Mouse (Mus musculus) erythroblast, adult 5-6 weeks (primary cell): ENCODE measurements around the gene Tmem189. TPM values are rescaled to one million over a fixed set of nuclear protein-coding genes. Genes with fewer than 3 reads are reported as not detected.
"Not testable (repeated sequence)": the region's sequence is repeated elsewhere in the genome, so short reads cannot be mapped to it uniquely, and the experiment has no call there.

Source experiments
- ATAC-seq: replicated peaks from 2 replicates; pipeline ENCODE4 v1.8.0; 2016; ENCODE audit warnings: moderate number of reproducible peaks, mild to moderate bottlenecking, moderate TSS enrichment, inconsistent platforms; ENCODE audit not compliant: poor library complexity, low FRiP score, severe bottlenecking
- total RNA-seq, 2 experiments: library from RNA; stranded (forward) in 1 of 2; stranded (reverse) in 1 of 2; fragments of 150-400 nt in 1 of 2; fragments of 200-764, 138-1000 nt in 1 of 2; gene quantifications; 2 replicates each; pipeline versions ENCODE4 v1.2.3 to v1.2.4; 2015 to 2017; ENCODE audit warnings: low replicate concordance in 2 of 2

Tmem189 gene
- total RNA-seq, 2 experiments from 2014 or later: 20.8 to 52.9 TPM

- ATAC-seq: no peak
These were observed 30.3 kb downstream of the Tmem189 start for GRCm38 (mm10) chr2:167659177-167659846.

DNA sequence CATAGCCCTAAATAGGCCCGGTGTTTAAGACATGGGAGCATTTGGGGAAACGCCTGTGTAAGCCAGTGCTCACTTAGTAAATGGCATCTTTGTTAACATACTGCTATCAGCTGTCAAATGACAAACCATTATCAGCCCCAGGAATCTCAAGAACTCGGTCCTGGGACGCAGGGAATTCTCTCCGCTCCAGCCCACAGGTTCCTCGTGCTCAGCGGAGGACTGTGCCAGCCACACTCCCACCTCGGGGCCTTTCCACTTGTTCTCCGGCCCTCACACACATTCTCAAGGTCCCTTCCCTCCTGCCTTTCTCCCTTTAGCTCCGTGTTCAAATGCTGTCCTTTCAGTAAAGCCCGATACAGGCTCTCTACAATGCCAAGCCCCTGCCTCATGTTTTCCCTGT is 30.9 kb downstream of the Tmem189 start:
- no peak for ATAC-seq

- ATAC-seq: no peak
These were observed 31.6 kb downstream of the Tmem189 start for GRCm38 (mm10) chr2:167657973-167658372.

DNA sequence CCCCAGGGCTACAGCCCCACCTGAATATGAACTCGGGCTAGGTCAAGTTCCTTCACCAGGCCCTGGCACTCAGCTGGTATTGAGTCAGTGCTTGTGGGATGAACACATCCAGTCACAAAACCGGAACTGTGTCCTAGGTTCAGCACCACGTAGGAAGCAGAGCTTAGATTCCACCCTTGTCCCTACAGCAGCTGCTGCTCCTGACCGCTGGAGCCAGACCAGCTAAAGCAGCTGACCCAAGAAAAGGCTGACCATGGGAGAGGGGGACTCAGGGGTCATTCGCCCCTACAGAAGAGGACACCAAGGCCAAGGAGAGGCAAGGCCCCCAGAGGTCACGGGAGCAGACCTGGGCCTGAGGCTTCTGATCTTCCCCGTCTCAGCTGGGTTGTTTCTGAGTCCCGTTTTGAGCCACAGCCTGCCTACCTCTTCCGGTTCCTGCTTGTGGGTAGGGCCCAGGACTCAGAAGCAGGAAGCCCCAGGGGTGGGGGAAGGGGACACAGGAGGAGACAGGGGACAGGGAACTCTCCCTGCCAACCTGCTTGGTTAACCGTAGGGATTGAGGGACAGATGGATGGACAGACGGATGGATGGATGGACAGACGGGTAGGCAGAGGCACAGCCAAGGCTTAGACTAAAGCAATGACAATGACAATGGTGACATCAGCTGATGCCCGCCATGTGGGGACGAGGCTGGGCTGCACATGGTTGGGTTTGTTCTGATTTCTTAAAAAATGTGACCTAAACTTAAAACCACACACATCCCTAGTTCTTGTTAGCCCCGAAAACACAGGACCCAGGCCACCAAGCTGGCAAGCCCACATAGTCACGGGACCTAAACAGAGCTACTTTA is 32.8 kb downstream of the Tmem189 start:
- ATAC-seq: no peak

DNA sequence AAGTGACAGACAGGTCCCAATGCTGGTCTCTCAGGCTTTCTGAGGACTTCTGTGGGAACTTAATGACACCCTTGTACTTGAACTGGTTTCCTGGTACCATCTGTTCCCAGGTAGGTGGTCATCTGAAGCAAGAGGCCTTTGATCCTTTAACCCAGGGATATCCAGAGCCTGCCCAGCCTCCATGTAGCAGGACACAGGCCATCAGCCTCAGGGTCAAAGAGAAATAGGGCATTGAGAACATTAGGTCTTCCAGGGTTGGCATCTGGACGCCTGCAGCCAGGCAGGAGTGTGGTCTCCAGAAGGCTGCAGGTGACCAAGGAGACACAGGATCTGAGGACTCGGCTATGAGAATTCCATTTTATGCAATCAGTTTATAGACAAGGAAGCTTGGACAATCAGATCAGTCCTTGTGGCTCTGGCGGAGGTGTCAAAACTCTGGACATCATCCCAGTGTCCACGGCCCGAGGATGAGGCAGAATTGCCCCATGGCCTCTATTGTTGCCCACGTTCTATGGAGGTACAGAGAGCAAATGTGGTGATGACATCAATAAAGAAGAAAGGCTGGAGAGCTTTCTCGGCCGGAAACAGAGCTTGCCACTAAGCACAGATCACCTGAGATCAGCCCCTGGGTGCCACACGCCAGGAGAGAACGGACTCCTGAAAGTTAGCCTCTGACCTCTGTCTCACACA is 34.6 kb downstream of the Tmem189 start:
- no peak for ATAC-seq

- ATAC-seq: no peak
These were observed 36.9 kb downstream of the Tmem189 start for GRCm38 (mm10) chr2:167652694-167653093.

DNA sequence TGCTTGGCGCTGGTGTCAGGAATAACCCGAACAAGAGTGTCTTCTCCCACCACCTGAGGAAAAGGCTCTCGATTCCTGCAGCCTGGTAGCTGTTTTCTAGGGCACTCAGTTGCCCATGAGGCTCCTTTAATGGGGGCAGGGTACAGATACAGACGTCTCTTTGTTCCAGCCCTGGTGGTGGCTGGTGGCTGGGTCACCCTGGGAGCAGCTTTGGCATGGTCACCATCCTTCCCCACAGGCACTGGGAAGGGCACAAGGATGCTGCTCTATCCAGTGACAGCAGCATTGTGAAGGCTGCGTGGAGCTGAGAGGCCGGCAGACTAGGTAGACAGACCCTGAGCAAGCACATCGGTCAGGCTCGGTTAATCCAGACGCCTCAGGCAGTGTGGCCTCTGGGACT is 38.0 kb downstream of the Tmem189 start:
- ATAC-seq: no peak

DNA sequence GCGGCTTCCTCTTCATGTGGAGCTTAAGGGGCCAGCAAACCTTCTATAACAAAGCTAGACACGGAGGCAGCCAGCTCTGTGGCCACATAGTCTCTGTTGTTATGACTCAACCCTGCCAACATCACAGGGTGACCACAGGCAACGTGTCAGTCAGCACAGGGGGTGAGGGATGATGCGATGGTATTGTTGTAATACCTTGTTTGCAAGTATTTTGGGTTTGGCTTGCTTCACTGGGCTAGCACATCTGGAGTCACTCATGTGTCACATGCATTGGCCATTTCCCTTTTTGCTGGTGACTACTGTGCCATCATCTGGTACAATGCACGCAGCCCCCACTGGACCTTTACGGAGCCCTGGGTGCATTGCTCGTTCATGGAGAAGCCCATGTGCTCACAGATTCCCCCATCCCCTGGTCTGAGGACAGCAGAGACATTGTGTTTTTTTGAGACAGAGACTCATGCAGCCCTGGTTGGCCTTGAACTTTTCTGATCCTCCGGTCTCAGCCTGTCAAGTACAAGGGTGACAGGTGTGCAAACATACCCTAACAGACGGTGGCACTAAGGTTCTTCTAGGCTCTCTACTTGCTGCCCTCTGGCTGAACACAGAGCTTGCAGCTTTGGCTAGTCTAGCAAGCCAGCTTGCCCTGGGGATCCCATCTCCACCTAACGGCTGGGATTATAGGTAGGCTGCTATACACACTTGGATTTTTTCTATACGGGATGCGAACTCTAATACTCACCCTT is 40.2 kb downstream of the Tmem189 start:
- ATAC-seq: no peak

DNA sequence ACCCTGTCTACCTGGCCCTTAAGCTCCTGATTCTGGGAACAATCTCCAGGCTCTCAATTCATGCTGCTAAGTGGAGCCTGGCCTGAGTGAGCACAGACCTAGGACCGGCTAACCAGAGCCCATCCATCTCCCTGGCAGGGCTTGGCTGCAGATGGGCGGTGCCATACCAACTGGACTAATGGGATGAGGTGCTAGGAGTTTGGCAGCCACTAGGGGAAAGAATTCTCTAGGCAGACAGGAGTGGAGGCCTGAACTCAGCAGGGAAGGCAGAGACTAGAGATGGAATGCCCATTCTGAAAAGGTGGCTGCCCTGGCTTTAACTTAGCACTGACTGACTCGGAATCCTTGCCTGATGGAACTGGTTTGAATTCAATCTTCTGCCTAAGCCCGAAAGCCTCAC is 43.2 kb downstream of the Tmem189 start:
- no peak for ATAC-seq

GRCm38 (mm10) chr2:167643356-167644052 is 46.1 kb downstream of the Tmem189 start:
- ATAC-seq: not testable (repeated sequence)

- ATAC-seq: no peak
These were observed 47.5 kb downstream of the Tmem189 start for GRCm38 (mm10) chr2:167642164-167642563.

DNA sequence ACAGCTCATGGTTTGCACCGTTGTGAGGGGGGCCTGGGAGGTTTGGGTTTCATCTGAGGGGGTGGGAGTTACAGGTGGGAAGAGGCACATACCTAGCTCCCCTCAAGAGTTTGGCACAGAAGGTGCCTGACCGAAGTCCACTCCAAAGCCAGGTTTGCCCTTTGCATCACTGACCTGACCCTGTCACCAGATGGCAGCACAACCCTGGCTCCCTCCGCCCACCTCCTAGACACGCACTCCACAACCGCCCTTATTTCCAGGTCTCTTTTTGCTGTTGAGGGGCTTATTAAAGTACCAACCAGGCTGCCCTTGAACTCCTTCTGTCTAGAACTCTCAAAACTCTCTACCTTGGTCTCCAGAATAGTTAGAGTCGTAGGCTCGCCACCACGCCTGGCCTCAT is 48.3 kb downstream of the Tmem189 start:
- ATAC-seq: peak; percentile 76

DNA sequence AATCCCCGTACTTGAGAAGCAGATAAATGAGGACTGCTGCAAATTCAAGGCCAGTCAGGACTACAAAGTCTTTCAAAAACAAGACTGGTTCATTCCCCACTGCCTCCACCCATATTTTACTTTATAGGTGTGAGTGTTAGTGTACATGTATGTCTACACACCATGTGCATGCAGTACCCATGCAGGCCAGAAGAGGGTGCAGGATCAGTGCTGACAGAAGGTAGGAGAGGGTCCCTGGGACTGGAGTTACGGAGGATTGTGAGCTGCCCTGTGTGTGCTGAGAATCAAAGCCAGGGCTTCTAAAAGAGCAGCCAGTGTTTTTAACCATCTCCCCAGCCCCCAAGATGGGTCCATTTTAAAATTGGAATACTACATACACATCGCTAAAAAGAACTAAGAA is 49.3 kb downstream of the Tmem189 start:
- ATAC-seq: 0 out of 2 replicates have a peak, but pooled peaks have one; percentile 45

- ATAC-seq: no peak
These were observed 54.6 kb downstream of the Tmem189 start for GRCm38 (mm10) chr2:167634865-167635512.

DNA sequence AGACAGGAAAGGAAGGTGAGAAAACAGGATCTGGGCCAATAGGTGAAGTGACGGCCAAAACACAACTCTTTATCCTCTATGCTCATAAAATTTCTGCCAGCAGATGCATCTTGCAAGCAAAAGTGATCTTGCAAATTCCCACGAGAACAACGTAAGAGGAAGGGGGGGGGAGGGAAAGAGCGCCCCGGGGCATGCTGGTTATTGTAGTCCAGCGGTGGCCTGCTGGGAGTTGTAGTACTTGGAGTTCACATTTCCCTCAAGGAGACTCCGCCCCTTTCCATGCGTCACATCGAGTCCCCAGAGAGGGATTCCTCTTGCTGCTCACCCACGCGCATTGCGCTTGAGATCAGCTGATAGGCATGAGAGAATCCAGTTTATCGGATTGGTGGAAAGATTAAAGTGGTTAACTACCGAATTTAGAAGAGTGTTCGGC is 55.3 kb downstream of the Tmem189 start:
- peak; percentile 77 for ATAC-seq

GRCm38 (mm10) chr2:167633537-167633872 is 56.1 kb downstream of the Tmem189 start:
- ATAC-seq: no peak

DNA sequence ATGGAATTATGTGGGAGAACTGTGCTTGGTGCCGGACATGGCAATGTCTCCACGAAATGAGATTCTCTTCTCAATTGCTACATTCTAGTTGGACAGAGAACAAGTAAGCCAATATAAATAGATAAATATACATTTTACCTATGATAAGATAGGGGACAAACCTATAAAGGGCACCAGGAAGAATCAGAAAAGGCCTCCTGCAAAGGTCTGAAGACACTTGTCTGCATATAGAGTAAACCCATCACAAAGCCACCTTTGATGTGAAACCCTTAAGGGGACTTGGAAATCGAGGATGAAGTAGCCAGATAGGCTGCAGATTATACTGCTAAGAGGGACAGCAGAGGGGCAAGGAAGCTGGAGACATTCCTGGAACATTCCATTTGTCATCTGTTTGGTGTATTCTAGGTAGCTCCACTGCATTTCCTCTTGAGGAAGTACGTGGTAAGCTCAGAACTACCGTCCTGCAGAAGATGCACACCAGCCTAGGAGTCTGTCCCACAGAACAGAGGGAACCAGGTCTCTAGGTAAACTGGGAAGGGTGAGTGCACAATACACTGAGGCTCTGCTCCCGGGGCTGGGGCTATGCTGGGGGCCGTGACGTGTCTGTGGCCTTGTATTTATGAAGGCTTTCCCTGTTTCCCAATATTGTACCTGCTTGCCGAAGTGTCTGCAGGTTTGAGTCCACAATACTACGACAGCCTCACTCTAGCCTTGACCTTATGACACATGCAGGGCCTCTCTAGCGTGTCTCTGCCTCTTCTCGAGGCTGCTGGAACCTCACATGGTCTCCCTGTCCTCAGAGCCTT is 56.7 kb downstream of the Tmem189 start:
- ATAC-seq: no peak
